Mouse (Mus musculus) bone marrow macrophage, adult 2 months (primary cell): ENCODE results near the gene Gm13290.
"Not testable (repeated sequence)": the region's sequence is repeated elsewhere in the genome, so short reads cannot be mapped to it uniquely, and the experiment has no call there.

Experiments
- CTCF ChIP-seq: IDR thresholded peaks from 2 replicates; pipeline ENCODE4 v1.5.1; 2012; ENCODE audit warnings: low read depth, mild to moderate bottlenecking, low read length, moderate library complexity
- POLR2A ChIP-seq: IDR thresholded peaks from 2 replicates; pipeline ENCODE4 v1.6.1; 2012; ENCODE audit warnings: mild to moderate bottlenecking, low read depth, low read length, borderline replicate concordance

DNA sequence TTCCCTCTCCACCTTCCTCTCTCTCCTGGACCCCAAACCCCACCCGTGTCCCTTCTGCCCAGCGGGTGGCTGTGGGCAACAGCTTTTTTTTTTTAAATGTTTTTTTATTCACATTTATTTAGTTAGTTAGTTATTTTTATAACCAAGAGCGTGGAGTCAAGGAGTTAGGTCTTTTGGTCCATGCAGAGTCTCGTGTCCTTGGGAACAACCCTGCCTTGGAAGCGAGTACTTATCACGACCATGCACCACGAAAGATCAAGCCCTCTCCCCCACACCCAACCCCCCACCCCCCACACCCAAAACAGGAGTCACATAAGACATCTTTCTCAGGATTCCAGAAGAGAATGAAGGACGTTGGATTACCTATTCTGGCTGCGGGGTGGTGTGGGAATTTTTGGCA is 11.3 kb upstream of the Gm13290 start:
- not testable (repeated sequence) for TF ChIP-seq CTCF, POLR2A
